Mouse (Mus musculus) inflammation-experienced regulatory T-cells (primary cell): ENCODE measurements around the gene Il16. TPM values are rescaled to one million over a fixed set of nuclear protein-coding genes. Genes with fewer than 3 reads are reported as not detected.

ENCODE experiments used
- polyA plus RNA-seq, 2 experiments: library from polyadenylated mRNA; unstranded; fragments of 100-300 nt; shearing (Covaris generic); gene quantifications; one replicate each; pipeline ENCODE4 v1.2.1; 2017

Gene Il16
- polyA plus RNA-seq = 100 to 1,000 TPM; 406 to 421 TPM

GRCm38 (mm10) chr7:83745413-83746106 lies at the start of gene Il16:
TSS of gene Il16 (minus strand) at chr7:83745726.

GRCm38 (mm10) chr7:83794705-83795104 lies 49.2 kb upstream of the Il16 start, which contains the start of gene Cfap161:
TSS of gene Cfap161 (minus strand) at chr7:83794880.

GRCm38 (mm10) chr7:83631828-83632681 lies 113.5 kb downstream of the Il16 start, which contains the start of gene Stard5:
TSS of gene Stard5 (plus strand) at chr7:83631959.

Other genes starting within 250 kb of the Il16 start
- 1 to 10 TPM in 1 of 2 experiments, under 1 TPM in 1; 0.82 to 1.6 TPM for gene Tmc3, start 160.8 kb downstream of the Il16 start, polyA plus RNA-seq
- gene Stard5, start 113.8 kb downstream of the Il16 start, polyA plus RNA-seq = 10 to 100 TPM; 33.2 to 41.4 TPM
- under 1 TPM in 1 of 2 experiments, not detected in 1; 0.11 TPM for gene Cfap161, start 49.2 kb upstream of the Il16 start, polyA plus RNA-seq
- 10 to 100 TPM in 1 of 2 experiments, 1 to 10 TPM in 1; 6.8 to 11.4 TPM for gene Tlnrd1, start 138.6 kb upstream of the Il16 start, polyA plus RNA-seq
- gene Mesd, start 138.7 kb upstream of the Il16 start, polyA plus RNA-seq = 10 to 100 TPM; 55.6 to 62.4 TPM